Mouse (Mus musculus) ES-Bruce4 (cell line): Measurements from ENCODE around the gene Dnah11.

Source experiments
- CTCF ChIP-seq: IDR thresholded peaks from one replicate; pipeline ENCODE4 v1.8.1; 2011; ENCODE audit warnings: low read depth, low read length
- POLR2A ChIP-seq: IDR thresholded peaks from one replicate; pipeline ENCODE4 v1.8.1; 2011; ENCODE audit warnings: low read length; ENCODE audit not compliant: insufficient read depth

- TF ChIP-seq POLR2A (no peak), CTCF (no peak)
Measured at GRCm38 (mm10) chr12:118098257-118098656, 100.6 kb downstream of the Dnah11 start.
